Mouse (Mus musculus) B cell, adult 67 days (primary cell): ENCODE data around the gene Tmem42. TPM values are rescaled to one million over a fixed set of nuclear protein-coding genes. Genes with fewer than 3 reads are reported as not detected.

ENCODE experiments used
- total RNA-seq, 2 experiments: library from RNA; stranded (reverse); gene quantifications; 4 replicates each; pipeline ENCODE4 v1.2.4; 2023

Tmem42 gene
- total RNA-seq: 10 to 100 TPM; 14.2 to 19.4 TPM

DNA sequence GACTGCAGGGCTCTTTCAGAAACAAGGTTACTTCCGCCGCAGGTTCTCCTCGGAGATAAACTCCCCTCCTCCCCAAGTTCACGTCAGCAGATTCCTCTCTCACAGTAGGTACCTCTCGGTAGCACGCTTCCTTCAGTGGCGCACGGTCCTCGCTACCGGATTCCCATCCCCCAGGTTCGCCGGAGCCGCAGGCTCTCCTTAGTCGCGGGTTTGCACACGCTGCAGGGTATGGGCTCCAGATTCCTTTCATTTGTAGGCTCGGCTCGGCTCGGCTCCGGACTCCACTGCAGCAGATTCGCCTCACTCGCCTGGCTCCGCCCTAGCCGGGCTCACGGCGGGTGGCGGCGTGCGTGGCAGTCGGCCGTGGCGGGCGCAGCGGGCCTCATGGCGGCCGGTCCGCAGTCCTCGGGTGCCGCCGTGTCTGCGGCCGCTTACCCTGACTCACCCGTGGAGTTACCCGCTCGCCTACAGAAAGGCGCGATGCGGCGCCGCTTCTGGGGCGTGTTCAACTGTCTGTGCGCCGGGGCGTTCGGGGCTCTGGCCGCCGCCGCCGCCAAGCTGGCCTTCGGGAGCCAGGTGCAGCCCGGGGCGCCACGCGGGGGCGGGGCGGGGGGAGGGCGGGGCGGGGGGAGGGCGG lies at the start of gene Tmem42:
Tmem42 (plus strand) TSS at position 332 of the 637 bp plus-strand sequence.

DNA sequence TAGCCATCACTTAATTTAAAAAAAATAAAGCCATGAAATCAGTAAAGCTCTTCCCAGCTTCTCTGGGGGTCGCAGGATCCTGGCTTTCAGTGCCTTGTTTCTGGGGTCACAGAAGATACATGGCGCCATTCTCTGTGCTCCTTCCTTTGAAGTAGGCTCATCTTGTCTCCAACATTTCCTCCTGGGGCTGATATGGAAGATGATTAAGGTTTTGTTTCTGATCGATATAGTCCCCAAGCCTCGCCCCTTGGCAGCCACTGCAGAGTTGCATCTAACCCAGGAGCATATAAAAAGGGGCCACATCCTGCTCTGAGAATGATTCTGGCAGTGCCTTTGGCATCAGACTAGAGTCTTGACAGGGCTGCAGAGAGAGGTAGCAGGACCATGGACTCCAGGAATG lies 13.3 kb downstream of the Tmem42 start, which contains the start of gene Tgm4:
Tgm4 (plus strand) TSS at position 301 of the 400 bp plus-strand sequence.

Other genes with a start within 250 kb of the Tmem42 start
- 10 to 100 TPM; 16.0 to 24.8 TPM for gene Tcaim, start 215.8 kb upstream of the Tmem42 start, total RNA-seq
- gene Gm35549, start 177.3 kb upstream of the Tmem42 start, total RNA-seq: not detected
- gene Zfp445, start 155.3 kb upstream of the Tmem42 start, total RNA-seq: 100 to 1,000 TPM; 142 to 152 TPM
- 1 to 10 TPM; 3.9 to 6.3 TPM for gene Zkscan7, start 135.6 kb upstream of the Tmem42 start, total RNA-seq
- gene Zfp105, start 98.3 kb upstream of the Tmem42 start, total RNA-seq: not detected
- 10 to 100 TPM; 44.6 to 48.4 TPM for gene 1110059G10Rik, start 70.3 kb upstream of the Tmem42 start, total RNA-seq
- 1 to 10 TPM; 4.1 to 5.6 TPM for gene Kif15, start 70.3 kb upstream of the Tmem42 start, total RNA-seq
- gene Tgm4, start 13.4 kb downstream of the Tmem42 start, total RNA-seq: 1 to 10 TPM in 1 of 2 experiments, not detected in 1; 1.2 TPM
- 10 to 100 TPM; 40.2 to 52.0 TPM for gene Zdhhc3, start 91.9 kb downstream of the Tmem42 start, total RNA-seq
- 10 to 100 TPM; 40.5 to 45.0 TPM for gene Exosc7, start 91.9 kb downstream of the Tmem42 start, total RNA-seq
- not detected for gene Clec3b, start 129.6 kb downstream of the Tmem42 start, total RNA-seq
- gene Cdcp1, start 194.7 kb downstream of the Tmem42 start, total RNA-seq: under 1 TPM in 1 of 2 experiments, not detected in 1; 0.15 TPM
- gene Tmem158, start 239.4 kb downstream of the Tmem42 start, total RNA-seq: not detected